Mouse (Mus musculus) brain, embryonic 14.5 days (tissue): ENCODE data around the gene Evi5l.

Source experiments
- CTCF ChIP-seq: fragments of 200-500 bp; IDR thresholded peaks from 2 replicates; pipeline ENCODE4 v1.5.1; 2012; ENCODE audit warnings: inconsistent platforms, mild to moderate bottlenecking, moderate library complexity, borderline replicate concordance; ENCODE audit not compliant: insufficient read depth, insufficient read length; ENCODE audit errors: extremely low read depth
- POLR2A ChIP-seq: fragments of 200-500 bp; IDR thresholded peaks from 2 replicates; pipeline ENCODE4 v1.6.1; 2012; ENCODE audit warnings: mild to moderate bottlenecking, inconsistent platforms, borderline replicate concordance; ENCODE audit not compliant: poor library complexity, insufficient read depth, insufficient read length, severe bottlenecking; ENCODE audit errors: extremely low read depth

GRCm38 (mm10) chr8:4193588-4193894 lies 27.2 kb downstream of the Evi5l start:
- TF ChIP-seq CTCF (no peak), POLR2A (no peak)
